Mouse (Mus musculus) adrenal gland, adult (tissue): ENCODE measurements around the gene Colgalt2.
A peak's percentile ranks its signal among the peaks of the same experiment; 100 is the strongest.

ENCODE experiments used
- DNase-seq, 2 experiments: peaks; one replicate each; pipeline ENCODE4 v3.0.0; 2022 to 2023; ENCODE audit warnings: low spot score in 1 of 2; ENCODE audit not compliant: inconsistent age in 2 of 2

Gene Colgalt2

GRCm38 (mm10) chr1:152531498-152531897 is 131.9 kb downstream of the Colgalt2 start:
- peak; percentile 24 to 65 for DNase-seq

- no peak for DNase-seq
Observed at GRCm38 (mm10) chr1:152534531-152534930, 134.9 kb downstream of the Colgalt2 start.

GRCm38 (mm10) chr1:152536416-152537018 is 136.9 kb downstream of the Colgalt2 start:
- DNase-seq: peak; percentile 68 to 89

GRCm38 (mm10) chr1:152537186-152537585 is 137.6 kb downstream of the Colgalt2 start:
- DNase-seq: no peak

- DNase-seq: no peak
Observed at GRCm38 (mm10) chr1:152538817-152539216, 139.2 kb downstream of the Colgalt2 start.

GRCm38 (mm10) chr1:152540304-152540887 is 140.8 kb downstream of the Colgalt2 start:
- DNase-seq: no peak

- no peak for DNase-seq
Observed at GRCm38 (mm10) chr1:152542747-152543378, 143.2 kb downstream of the Colgalt2 start.

GRCm38 (mm10) chr1:152543449-152544159 is 144.0 kb downstream of the Colgalt2 start:
- DNase-seq: no peak

GRCm38 (mm10) chr1:152549061-152549738 is 149.6 kb downstream of the Colgalt2 start:
- no peak for DNase-seq

GRCm38 (mm10) chr1:152550544-152550943 is 150.9 kb downstream of the Colgalt2 start:
- no peak for DNase-seq

- DNase-seq: no peak
Observed at GRCm38 (mm10) chr1:152550973-152551372, 151.3 kb downstream of the Colgalt2 start.

- no peak for DNase-seq
Observed at GRCm38 (mm10) chr1:152553912-152554547, 154.4 kb downstream of the Colgalt2 start.

- DNase-seq: peak; percentile 66 to 85
Observed at GRCm38 (mm10) chr1:152555944-152556573, 156.4 kb downstream of the Colgalt2 start.

GRCm38 (mm10) chr1:152556576-152557281 is 157.1 kb downstream of the Colgalt2 start:
- DNase-seq: peak in 1 of 2 experiments; percentile 41
